Mouse (Mus musculus): ENCODE measurements around the gene Defb20. TPM values are rescaled to one million over a fixed set of nuclear protein-coding genes. Genes with fewer than 3 reads are reported as not detected.

The Defb20 gene
- polyA plus RNA-seq, 2 experiments = not detected

DNA sequence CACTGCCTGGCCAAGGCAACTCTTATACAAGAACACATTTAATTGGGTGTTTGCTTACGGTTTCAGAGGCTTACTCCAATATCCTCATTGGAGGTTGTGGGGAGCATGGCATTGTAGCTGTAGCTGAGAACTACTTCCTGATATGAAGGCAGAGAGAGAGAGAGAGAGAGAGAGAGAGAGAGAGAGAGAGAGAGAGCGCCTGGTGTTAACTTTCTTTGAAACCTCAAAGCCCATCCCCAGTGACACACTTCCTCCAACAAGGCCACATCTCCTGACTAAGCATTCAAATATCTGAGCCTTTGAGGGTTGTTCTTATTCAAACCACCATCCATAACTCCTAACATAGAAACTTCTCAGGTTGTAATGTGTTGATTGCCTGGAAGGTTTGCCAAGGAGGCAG is 27.1 kb downstream of the Defb20 start:
- no peaks in the 10 kb centered on the region for H3K9me3 ChIP-seq (ENCODE audit: control insufficient read depth, low read length)
- no peak overlapping the region for H3K27ac ChIP-seq
- H3K9ac ChIP-seq (replicated peaks) = no peak overlapping the region
- no peaks in the 10 kb centered on the region for H3K4me1 ChIP-seq (replicated peaks; ENCODE audit: control insufficient read depth in 2 of 2, insufficient read depth in 2 of 2, low read length in 1 of 2)
- H3K36me3 ChIP-seq (replicated peaks; ENCODE audit: control insufficient read depth, insufficient read depth, low read depth) = no peaks in the 10 kb centered on the region
- WGBS (ENCODE audit: insufficient replicate concordance) = 35% methylated on average over 2 of the region's 2 CpGs
- H3K4me3 ChIP-seq (ENCODE audit: insufficient read depth in 1 of 2, low read depth in 2 of 2, low read length in 2 of 2) = no peak overlapping the region
- no peak for TF ChIP-seq EP300 (IDR thresholded peaks at IDR 0.05; ENCODE audit: low read depth)
- no peak for TF ChIP-seq CTCF (IDR thresholded peaks at IDR 0.05; ENCODE audit: low read depth)
- no peak overlapping the region for H3K4me2 ChIP-seq (ENCODE audit: low read depth)
- ATAC-seq (ENCODE audit: insufficient read depth) (no peak), DNase-seq (ENCODE audit: low read depth in 3 of 3, low spot score in 3 of 3) (no peak)
- H3K27me3 ChIP-seq (ENCODE audit: control insufficient read depth, insufficient read depth, low read length) = no peaks in the 10 kb centered on the region

DNA sequence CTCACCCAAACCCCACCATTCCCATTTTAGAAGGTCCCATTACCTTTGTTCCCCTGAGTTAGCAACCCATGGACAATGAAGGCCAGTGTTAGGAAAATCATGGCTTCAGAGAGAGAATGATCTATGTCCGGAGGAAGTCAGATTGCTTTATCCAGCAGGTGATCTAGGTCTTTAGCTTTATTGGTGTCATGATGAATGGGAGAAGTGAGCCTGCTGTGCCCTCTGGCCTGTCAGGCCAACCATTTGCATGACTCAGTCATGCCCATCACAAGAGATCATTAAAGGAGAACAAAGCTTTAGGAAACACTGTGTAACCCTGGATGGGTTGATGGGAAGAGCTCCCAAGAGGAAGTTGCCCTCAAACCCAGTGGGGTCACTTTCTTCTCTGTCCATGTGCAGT is 34.7 kb downstream of the Defb20 start, which contains the start of gene Defb26:
Defb26 (minus strand) TSS at position 101 of the 400 bp plus-strand sequence.
- ATAC-seq (ENCODE audit: insufficient read depth) = no peak
- no peak within 1 kb of the TSS for H3K9ac ChIP-seq (replicated peaks)
- no peak for DNase-seq (ENCODE audit: low read depth in 3 of 3, low spot score in 3 of 3)
- H3K9me3 ChIP-seq (ENCODE audit: control insufficient read depth, low read length) = no peaks in the 10 kb centered on the region
- no peak within 1 kb of the TSS for H3K4me3 ChIP-seq (ENCODE audit: insufficient read depth in 1 of 2, low read depth in 2 of 2, low read length in 2 of 2)
- H3K4me1 ChIP-seq (replicated peaks; ENCODE audit: control insufficient read depth in 2 of 2, insufficient read depth in 2 of 2, low read length in 1 of 2) = no peaks in the 10 kb centered on the region
- no peak within 1 kb of the TSS for H3K27ac ChIP-seq
- WGBS (ENCODE audit: insufficient replicate concordance) = 70% methylated on average over 1 of the region's 1 CpGs
- TF ChIP-seq EP300 (IDR thresholded peaks at IDR 0.05; ENCODE audit: low read depth) = no peak
- TF ChIP-seq CTCF (IDR thresholded peaks at IDR 0.05; ENCODE audit: low read depth) = no peak
- H3K36me3 ChIP-seq (replicated peaks; ENCODE audit: control insufficient read depth, insufficient read depth, low read depth) = no peaks in the 10 kb centered on the region
- no peak within 1 kb of the TSS for H3K4me2 ChIP-seq (ENCODE audit: low read depth)
- H3K27me3 ChIP-seq (ENCODE audit: control insufficient read depth, insufficient read depth, low read length) = no peaks in the 10 kb centered on the region

DNA sequence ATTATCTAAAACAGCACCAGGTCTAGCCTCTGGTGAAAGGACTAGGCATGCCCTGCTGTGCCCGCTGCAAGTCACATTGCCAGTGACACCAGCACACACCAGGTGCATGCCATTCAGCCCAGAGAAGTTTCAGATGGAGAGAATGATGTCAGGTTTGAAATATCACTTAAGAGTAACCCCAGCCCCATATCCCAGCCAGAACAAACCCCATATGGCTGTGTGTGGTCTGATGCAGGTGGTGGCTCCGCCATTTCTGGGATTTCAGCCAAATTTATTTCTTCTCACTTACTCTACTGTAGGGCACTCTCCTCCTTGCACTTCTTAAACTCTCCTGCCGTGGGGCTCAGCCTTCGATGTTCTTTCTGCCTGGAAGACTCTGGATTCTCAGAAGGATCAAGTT is 39.2 kb downstream of the Defb20 start:
- TF ChIP-seq CTCF (IDR thresholded peaks at IDR 0.05; ENCODE audit: low read depth) = no peak
- no peak for TF ChIP-seq EP300 (IDR thresholded peaks at IDR 0.05; ENCODE audit: low read depth)
- ATAC-seq (ENCODE audit: insufficient read depth) (no peak), DNase-seq (ENCODE audit: low read depth in 3 of 3, low spot score in 3 of 3) (no peak)
- Histone ChIP-seq H3K4me1 (replicated peaks; ENCODE audit: control insufficient read depth in 2 of 2, insufficient read depth in 2 of 2, low read length in 1 of 2) (no peaks in the 10 kb centered on the region), H3K27ac (no peak overlapping the region), H3K4me3 (ENCODE audit: insufficient read depth in 1 of 2, low read depth in 2 of 2, low read length in 2 of 2) (no peak overlapping the region), H3K4me2 (ENCODE audit: low read depth) (no peak overlapping the region), H3K9ac (replicated peaks) (no peak overlapping the region), H3K27me3 (ENCODE audit: control insufficient read depth, insufficient read depth, low read length) (no peaks in the 10 kb centered on the region), H3K36me3 (replicated peaks; ENCODE audit: control insufficient read depth, insufficient read depth, low read depth) (no peaks in the 10 kb centered on the region), H3K9me3 (ENCODE audit: control insufficient read depth, low read length) (no peaks in the 10 kb centered on the region)
- WGBS (ENCODE audit: insufficient replicate concordance) = 53% methylated on average over 4 of the region's 4 CpGs

DNA sequence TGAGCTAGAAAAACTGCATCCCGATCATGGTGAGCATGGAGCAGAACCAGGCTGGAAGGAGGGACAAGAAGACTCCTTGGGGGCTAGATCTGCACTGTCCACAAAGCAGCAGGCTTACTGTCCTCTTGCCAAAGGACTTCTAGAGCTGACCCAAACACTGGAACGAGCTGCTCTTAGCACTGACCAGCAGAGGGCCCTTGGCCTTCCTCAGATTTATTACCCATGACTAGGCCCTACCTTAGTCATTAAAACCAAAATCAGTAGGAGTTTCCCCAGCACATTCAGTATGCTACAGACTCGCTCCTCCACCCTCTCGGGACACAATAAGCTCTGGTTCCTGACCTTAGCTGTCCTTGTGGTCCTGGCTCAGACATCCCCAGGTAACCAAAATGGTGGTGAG is 41.1 kb downstream of the Defb20 start, which contains the start of gene Defb28:
Defb28 (plus strand) TSS at position 275 of the 400 bp plus-strand sequence.
- Histone ChIP-seq H3K36me3 (replicated peaks; ENCODE audit: control insufficient read depth, insufficient read depth, low read depth) (no peaks in the 10 kb centered on the region), H3K9me3 (ENCODE audit: control insufficient read depth, low read length) (no peaks in the 10 kb centered on the region), H3K4me1 (replicated peaks; ENCODE audit: control insufficient read depth in 2 of 2, insufficient read depth in 2 of 2, low read length in 1 of 2) (no peaks in the 10 kb centered on the region), H3K4me2 (ENCODE audit: low read depth) (no peak within 1 kb of the TSS), H3K27me3 (ENCODE audit: control insufficient read depth, insufficient read depth, low read length) (no peaks in the 10 kb centered on the region), H3K4me3 (ENCODE audit: insufficient read depth in 1 of 2, low read depth in 2 of 2, low read length in 2 of 2) (no peak within 1 kb of the TSS), H3K27ac (no peak within 1 kb of the TSS), H3K9ac (replicated peaks) (no peak within 1 kb of the TSS)
- WGBS (ENCODE audit: insufficient replicate concordance) = 52% methylated on average over 4 of the region's 4 CpGs
- no peak for ATAC-seq (ENCODE audit: insufficient read depth)
- TF ChIP-seq CTCF (IDR thresholded peaks at IDR 0.05; ENCODE audit: low read depth) = no peak
- no peak for DNase-seq (ENCODE audit: low read depth in 3 of 3, low spot score in 3 of 3)

Other genes starting within 250 kb of the Defb20 start
- gene Tbc1d20, start 183.2 kb upstream of the Defb20 start, polyA plus RNA-seq (2012; rRNA removed) = 9.5 and 10.1 TPM in 2 replicates
- gene Tbc1d20, start 183.2 kb upstream of the Defb20 start, polyA plus RNA-seq (2014; fragmentation: Nextera tagmentation; extraction: Ambion mirVana) = 5.3 and 5.7 TPM in 2 replicates
- 49.6 and 54.5 TPM in 2 replicates for gene Rbck1, start 144.4 kb upstream of the Defb20 start, polyA plus RNA-seq (2012; rRNA removed)
- gene Rbck1, start 144.4 kb upstream of the Defb20 start, polyA plus RNA-seq (2014; fragmentation: Nextera tagmentation; extraction: Ambion mirVana) = 34.3 and 38.8 TPM in 2 replicates
- gene Trib3, start 133.0 kb upstream of the Defb20 start, polyA plus RNA-seq (2012; rRNA removed) = 0.54 and 0.77 TPM in 2 replicates
- 0.70 and 1.5 TPM in 2 replicates for gene Trib3, start 133.0 kb upstream of the Defb20 start, polyA plus RNA-seq (2014; fragmentation: Nextera tagmentation; extraction: Ambion mirVana)
- not detected in 2 replicates for gene Nrsn2, start 100.4 kb upstream of the Defb20 start, polyA plus RNA-seq (2012; rRNA removed)
- not detected in 2 replicates for gene Nrsn2, start 100.4 kb upstream of the Defb20 start, polyA plus RNA-seq (2014; fragmentation: Nextera tagmentation; extraction: Ambion mirVana)
- 4.4 TPM in 2 replicates for gene Sox12, start 79.0 kb upstream of the Defb20 start, polyA plus RNA-seq (2012; rRNA removed)
- 1.4 and 1.9 TPM in 2 replicates for gene Sox12, start 79.0 kb upstream of the Defb20 start, polyA plus RNA-seq (2014; fragmentation: Nextera tagmentation; extraction: Ambion mirVana)
- 7.6 and 9.1 TPM in 2 replicates for gene Zcchc3, start 62.0 kb upstream of the Defb20 start, polyA plus RNA-seq (2012; rRNA removed)
- gene Zcchc3, start 62.0 kb upstream of the Defb20 start, polyA plus RNA-seq (2014; fragmentation: Nextera tagmentation; extraction: Ambion mirVana) = 8.7 and 10.7 TPM in 2 replicates
- 0.15 and 0.19 TPM in 2 replicates for gene 6820408C15Rik, start 61.5 kb upstream of the Defb20 start, polyA plus RNA-seq (2012; rRNA removed)
- 0.11 and 0.23 TPM in 2 replicates for gene 6820408C15Rik, start 61.5 kb upstream of the Defb20 start, polyA plus RNA-seq (2014; fragmentation: Nextera tagmentation; extraction: Ambion mirVana)
- gene Defb23, start 12.4 kb upstream of the Defb20 start, polyA plus RNA-seq (2012; rRNA removed) = not detected in 2 replicates
- gene Defb23, start 12.4 kb upstream of the Defb20 start, polyA plus RNA-seq (2014; fragmentation: Nextera tagmentation; extraction: Ambion mirVana) = not detected in 2 replicates
- gene Defb22, start 13.1 kb downstream of the Defb20 start, polyA plus RNA-seq (2012; rRNA removed) = not detected in 2 replicates
- gene Defb22, start 13.1 kb downstream of the Defb20 start, polyA plus RNA-seq (2014; fragmentation: Nextera tagmentation; extraction: Ambion mirVana) = not detected in 2 replicates
- gene Defb26, start 34.6 kb downstream of the Defb20 start, polyA plus RNA-seq (2012; rRNA removed) = not detected in 2 replicates
- not detected in 2 replicates for gene Defb26, start 34.6 kb downstream of the Defb20 start, polyA plus RNA-seq (2014; fragmentation: Nextera tagmentation; extraction: Ambion mirVana)
- not detected in 2 replicates for gene Defb28, start 41.2 kb downstream of the Defb20 start, polyA plus RNA-seq (2012; rRNA removed)
- gene Defb28, start 41.2 kb downstream of the Defb20 start, polyA plus RNA-seq (2014; fragmentation: Nextera tagmentation; extraction: Ambion mirVana) = not detected in 2 replicates
- gene Defb29, start 63.0 kb downstream of the Defb20 start, polyA plus RNA-seq (2012; rRNA removed) = not detected in 2 replicates
- not detected in 2 replicates for gene Defb29, start 63.0 kb downstream of the Defb20 start, polyA plus RNA-seq (2014; fragmentation: Nextera tagmentation; extraction: Ambion mirVana)
- not detected in 2 replicates for gene Gm17416, start 92.3 kb downstream of the Defb20 start, polyA plus RNA-seq (2012; rRNA removed)
- gene Gm17416, start 92.3 kb downstream of the Defb20 start, polyA plus RNA-seq (2014; fragmentation: Nextera tagmentation; extraction: Ambion mirVana) = not detected in 2 replicates
- gene Defb21, start 95.7 kb downstream of the Defb20 start, polyA plus RNA-seq (2012; rRNA removed) = not detected in 2 replicates
- not detected in 2 replicates for gene Defb21, start 95.7 kb downstream of the Defb20 start, polyA plus RNA-seq (2014; fragmentation: Nextera tagmentation; extraction: Ambion mirVana)
- gene Defb19, start 103.2 kb downstream of the Defb20 start, polyA plus RNA-seq (2012; rRNA removed) = not detected in 2 replicates
- gene Defb19, start 103.2 kb downstream of the Defb20 start, polyA plus RNA-seq (2014; fragmentation: Nextera tagmentation; extraction: Ambion mirVana) = not detected in 2 replicates
- gene Defb45, start 122.3 kb downstream of the Defb20 start, polyA plus RNA-seq (2012; rRNA removed) = not detected in 2 replicates
- not detected in 2 replicates for gene Defb45, start 122.3 kb downstream of the Defb20 start, polyA plus RNA-seq (2014; fragmentation: Nextera tagmentation; extraction: Ambion mirVana)
- not detected in 2 replicates for gene Defb36, start 127.3 kb downstream of the Defb20 start, polyA plus RNA-seq (2012; rRNA removed)
- not detected in 2 replicates for gene Defb36, start 127.3 kb downstream of the Defb20 start, polyA plus RNA-seq (2014; fragmentation: Nextera tagmentation; extraction: Ambion mirVana)
- gene Defb25, start 146.0 kb downstream of the Defb20 start, polyA plus RNA-seq (2012; rRNA removed) = not detected in 2 replicates
- not detected in 2 replicates for gene Defb25, start 146.0 kb downstream of the Defb20 start, polyA plus RNA-seq (2014; fragmentation: Nextera tagmentation; extraction: Ambion mirVana)
- 0.42 and 0.66 TPM in 2 replicates for gene Rem1, start 149.9 kb downstream of the Defb20 start, polyA plus RNA-seq (2012; rRNA removed)
- 0.52 and 0.91 TPM in 2 replicates for gene Rem1, start 149.9 kb downstream of the Defb20 start, polyA plus RNA-seq (2014; fragmentation: Nextera tagmentation; extraction: Ambion mirVana)
- gene H13, start 192.4 kb downstream of the Defb20 start, polyA plus RNA-seq (2012; rRNA removed) = 24.1 and 27.4 TPM in 2 replicates
- gene H13, start 192.4 kb downstream of the Defb20 start, polyA plus RNA-seq (2014; fragmentation: Nextera tagmentation; extraction: Ambion mirVana) = 38.1 and 39.4 TPM in 2 replicates
- gene Mcts2, start 210.0 kb downstream of the Defb20 start, polyA plus RNA-seq (2012; rRNA removed) = 4.3 and 10.3 TPM in 2 replicates
- 14.7 and 15.2 TPM in 2 replicates for gene Mcts2, start 210.0 kb downstream of the Defb20 start, polyA plus RNA-seq (2014; fragmentation: Nextera tagmentation; extraction: Ambion mirVana)

All from liver, embryonic 14.5 days (tissue).